Mouse (Mus musculus) neural tube, embryonic 15.5 days (tissue): ENCODE results near the gene Klf7. TPM values are rescaled to one million over a fixed set of nuclear protein-coding genes. Genes with fewer than 3 reads are reported as not detected.

Experiments used
- ATAC-seq: fragments of 200-750 bp; cut with Nextera tagmentation; 2 replicates; pipeline ENCODE4 v1.8.0; 2017; ENCODE audit warnings: mild to moderate bottlenecking, moderate TSS enrichment, moderate library complexity; ENCODE audit not compliant: low FRiP score
- H3K27ac ChIP-seq: fragments of 300-500 bp; sonication (generic); replicated peaks from 2 replicates; pipeline ENCODE4 v1.5.1; 2015; ENCODE audit warnings: mild to moderate bottlenecking, inconsistent platforms
- H3K27me3 ChIP-seq: fragments of 300-500 bp; sonication (generic); replicated peaks from 2 replicates; pipeline ENCODE4 v1.6.1; 2015; ENCODE audit warnings: inconsistent platforms
- H3K36me3 ChIP-seq: fragments of 300-500 bp; sonication (generic); 2 replicates; pipeline ENCODE4 v1.6.1; 2015; ENCODE audit warnings: inconsistent platforms
- H3K4me1 ChIP-seq: fragments of 300-500 bp; sonication (generic); 2 replicates; pipeline ENCODE4 v1.6.1; 2015; ENCODE audit warnings: inconsistent platforms
- H3K4me2 ChIP-seq: fragments of 300-500 bp; sonication (generic); 2 replicates; pipeline ENCODE4 v1.6.1; 2015; ENCODE audit warnings: inconsistent platforms, mild to moderate bottlenecking, moderate library complexity
- H3K4me3 ChIP-seq: fragments of 300-500 bp; sonication (generic); replicated peaks from 2 replicates; pipeline ENCODE4 v1.5.1; 2015; ENCODE audit warnings: mild to moderate bottlenecking, inconsistent platforms
- H3K9ac ChIP-seq: fragments of 300-500 bp; sonication (generic); replicated peaks from 2 replicates; pipeline ENCODE4 v1.6.1; 2015; ENCODE audit warnings: mild to moderate bottlenecking, inconsistent platforms
- H3K9me3 ChIP-seq: fragments of 300-500 bp; sonication (generic); replicated peaks from 2 replicates; pipeline ENCODE4 v1.6.1; 2016; ENCODE audit warnings: inconsistent platforms
- WGBS: fragments of 180-500 bp; shearing (Covaris S2); methylation state at CpG from one replicate; pipeline ENCODE4 v1.1.7; 2015; ENCODE audit warnings: mixed read lengths; 5-methylcytosine and 5-hydroxymethylcytosine counted together
- polyA plus RNA-seq: library from polyadenylated mRNA; unstranded; fragments of >200 nt; fragmentation: Nextera tagmentation; extraction: Ambion mirVana; gene quantifications from 2 replicates; pipeline ENCODE4 v1.2.1, GENCODE M21; 2015

Klf7 gene
- polyA plus RNA-seq, 1 experiment from 2014 or later: 82.2 TPM

- H3K4me1 ChIP-seq: peaks cover 33% of the 10 kb centered on the region
- H3K27me3 ChIP-seq: no peaks in the 10 kb centered on the region
- H3K4me2 ChIP-seq: no peak overlapping the region
- WGBS: 77% methylated on average over 7 of the region's 7 CpGs
- no peak overlapping the region for H3K4me3 ChIP-seq
- 0 out of 2 replicates have a peak overlapping the region, but pooled peaks have one; percentile 28 for H3K27ac ChIP-seq
- no peaks in the 10 kb centered on the region for H3K9me3 ChIP-seq
- no peak overlapping the region for H3K9ac ChIP-seq
- ATAC-seq: no peak
- H3K36me3 ChIP-seq: peaks cover 39% of the 10 kb centered on the region
Measured at GRCm38 (mm10) chr1:64036881-64037452, 85.1 kb downstream of the Klf7 start.

GRCm38 (mm10) chr1:64035804-64036203, 86.3 kb downstream of the Klf7 start:
- H3K4me1 ChIP-seq: peaks cover 33% of the 10 kb centered on the region
- WGBS: 50% methylated on average over 7 of the region's 7 CpGs
- no peak overlapping the region for H3K9ac ChIP-seq
- no peak overlapping the region for H3K4me2 ChIP-seq
- H3K27me3 ChIP-seq: no peaks in the 10 kb centered on the region
- no peak overlapping the region for H3K4me3 ChIP-seq
- 0 out of 2 replicates have a peak overlapping the region, but pooled peaks have one; percentile 37 for H3K27ac ChIP-seq
- H3K36me3 ChIP-seq: peaks cover 35% of the 10 kb centered on the region
- no peaks in the 10 kb centered on the region for H3K9me3 ChIP-seq
- ATAC-seq: no peak

GRCm38 (mm10) chr1:64035087-64035791, 86.8 kb downstream of the Klf7 start:
- no peak for ATAC-seq
- Histone ChIP-seq H3K27ac (peak overlapping the region; percentile 37), H3K36me3 (peaks cover 29% of the 10 kb centered on the region), H3K4me3 (no peak overlapping the region), H3K4me2 (no peak overlapping the region), H3K4me1 (peaks cover 27% of the 10 kb centered on the region), H3K9ac (no peak overlapping the region), H3K27me3 (no peaks in the 10 kb centered on the region), H3K9me3 (no peaks in the 10 kb centered on the region)
- WGBS: 57% methylated on average over 15 of the region's 15 CpGs

- ATAC-seq: no peak
- peaks cover 23% of the 10 kb centered on the region for H3K4me1 ChIP-seq
- 81% methylated on average over 9 of the region's 9 CpGs for WGBS
- no peaks in the 10 kb centered on the region for H3K9me3 ChIP-seq
- H3K27ac ChIP-seq: no peak overlapping the region
- H3K27me3 ChIP-seq: no peaks in the 10 kb centered on the region
- H3K4me3 ChIP-seq: no peak overlapping the region
- peaks cover 25% of the 10 kb centered on the region for H3K36me3 ChIP-seq
- H3K9ac ChIP-seq: no peak overlapping the region
- no peak overlapping the region for H3K4me2 ChIP-seq
Measured at GRCm38 (mm10) chr1:64032502-64033231, 89.4 kb downstream of the Klf7 start.

- Histone ChIP-seq H3K4me3 (no peak overlapping the region), H3K9ac (no peak overlapping the region), H3K9me3 (no peaks in the 10 kb centered on the region), H3K4me1 (peaks cover 24% of the 10 kb centered on the region), H3K27me3 (no peaks in the 10 kb centered on the region), H3K27ac (no peak overlapping the region), H3K36me3 (no peaks in the 10 kb centered on the region), H3K4me2 (no peak overlapping the region)
- no peak for ATAC-seq
- 93% methylated on average over 3 of the region's 3 CpGs for WGBS
Measured at GRCm38 (mm10) chr1:64021986-64022385, 100.1 kb downstream of the Klf7 start.

GRCm38 (mm10) chr1:64020672-64021635, 101.1 kb downstream of the Klf7 start:
- no peaks in the 10 kb centered on the region for H3K36me3 ChIP-seq
- no peak overlapping the region; the same call in 1 of the 2 replicates for H3K27ac ChIP-seq

GRCm38 (mm10) chr1:64019127-64019635, 102.9 kb downstream of the Klf7 start:
- Histone ChIP-seq H3K4me3 (no peak overlapping the region), H3K4me2 (no peak overlapping the region), H3K9ac (no peak overlapping the region), H3K27ac (peak overlapping the region; percentile 54), H3K4me1 (peaks cover 24% of the 10 kb centered on the region), H3K36me3 (no peaks in the 10 kb centered on the region), H3K27me3 (no peaks in the 10 kb centered on the region), H3K9me3 (no peaks in the 10 kb centered on the region)
- 79% methylated on average over 6 of the region's 6 CpGs for WGBS
- ATAC-seq: no peak

More at GRCm38 (mm10) chr1:64020672-64021635, 101.1 kb downstream of the Klf7 start:
- Histone ChIP-seq H3K9me3 (no peaks in the 10 kb centered on the region), H3K4me2 (peak overlapping the region; percentile 39), H3K4me1 (peaks cover 24% of the 10 kb centered on the region), H3K27me3 (no peaks in the 10 kb centered on the region), H3K4me3 (no peak overlapping the region), H3K9ac (no peak overlapping the region)
- WGBS: 32% methylated on average over 19 of the region's 19 CpGs
- ATAC-seq: peak; percentile 60

- Histone ChIP-seq H3K27me3 (no peaks in the 10 kb centered on the region), H3K36me3 (no peaks in the 10 kb centered on the region), H3K4me2 (no peak overlapping the region), H3K4me3 (no peak overlapping the region), H3K27ac (peak overlapping the region; percentile 54), H3K9ac (no peak overlapping the region), H3K9me3 (no peaks in the 10 kb centered on the region), H3K4me1 (peaks cover 24% of the 10 kb centered on the region)
- no peak for ATAC-seq
- WGBS: 54% methylated on average over 16 of the region's 16 CpGs
Measured at GRCm38 (mm10) chr1:64018466-64019077, 103.5 kb downstream of the Klf7 start.

- Histone ChIP-seq H3K4me3 (no peak overlapping the region), H3K36me3 (no peaks in the 10 kb centered on the region), H3K27ac (no peak overlapping the region), H3K9me3 (no peaks in the 10 kb centered on the region), H3K4me1 (peaks cover 15% of the 10 kb centered on the region; the same call in 1 of the 2 replicates), H3K4me2 (no peak overlapping the region), H3K27me3 (no peaks in the 10 kb centered on the region), H3K9ac (no peak overlapping the region)
- no peak for ATAC-seq
- 75% methylated on average over 1 of the region's 1 CpGs for WGBS
Measured at GRCm38 (mm10) chr1:64014091-64014490, 108.0 kb downstream of the Klf7 start.

GRCm38 (mm10) chr1:64008994-64009393, 113.1 kb downstream of the Klf7 start:
- WGBS: 13% methylated on average over 2 of the region's 2 CpGs

More at GRCm38 (mm10) chr1:64008994-64009393, 113.1 kb downstream of the Klf7 start:
- no peak overlapping the region for H3K4me3 ChIP-seq
- no peak overlapping the region for H3K9ac ChIP-seq
- H3K27ac ChIP-seq: no peak overlapping the region
- ATAC-seq: no peak
- H3K36me3 ChIP-seq: no peaks in the 10 kb centered on the region
- H3K27me3 ChIP-seq: no peaks in the 10 kb centered on the region
- H3K4me2 ChIP-seq: no peak overlapping the region
- no peaks in the 10 kb centered on the region for H3K9me3 ChIP-seq
- H3K4me1 ChIP-seq: no peaks in the 10 kb centered on the region
